Mouse (Mus musculus): ENCODE results near the gene Dgkz. TPM values are rescaled to one million over a fixed set of nuclear protein-coding genes. Genes with fewer than 3 reads are reported as not detected.

Gene Dgkz
- polyA plus RNA-seq, 1 experiment, result 295 TPM

- TF ChIP-seq CTCF (IDR thresholded peaks at IDR 0.05; ENCODE audit: extremely low read depth, insufficient read length, insufficient replicate concordance, low read depth, low read length), result no peak
- TF ChIP-seq POLR2A (IDR thresholded peaks at IDR 0.05; ENCODE audit: low read depth, low read length), result no peak
- H3K27ac ChIP-seq (ENCODE audit: insufficient read depth, low read depth, low read length), result no peak overlapping the region
- no peaks in the 10 kb centered on the region for H3K27me3 ChIP-seq (ENCODE audit: control insufficient read depth, insufficient read depth, low read length)
- H3K4me3 ChIP-seq (ENCODE audit: low read depth, low read length), result no peak overlapping the region
- 75% methylated on average over 4 of the region's 4 CpGs for WGBS
- H3K4me1 ChIP-seq (ENCODE audit: control insufficient read depth, insufficient read depth, insufficient read length, low read length), result no peaks in the 10 kb centered on the region
- H3K36me3 ChIP-seq (ENCODE audit: control insufficient read depth, insufficient read depth, low read length), result peaks cover 20% of the 10 kb centered on the region
Observed at GRCm38 (mm10) chr2:91884616-91885015, 91.0 kb downstream of the Dgkz start.

GRCm38 (mm10) chr2:91883961-91884360 is 91.7 kb downstream of the Dgkz start:
- H3K4me1 ChIP-seq (ENCODE audit: control insufficient read depth, insufficient read depth, insufficient read length, low read length), result no peaks in the 10 kb centered on the region
- WGBS, result 80% methylated on average over 4 of the region's 4 CpGs
- TF ChIP-seq CTCF (IDR thresholded peaks at IDR 0.05; ENCODE audit: extremely low read depth, insufficient read length, insufficient replicate concordance, low read depth, low read length), result no peak
- no peak for TF ChIP-seq POLR2A (IDR thresholded peaks at IDR 0.05; ENCODE audit: low read depth, low read length)
- H3K36me3 ChIP-seq (ENCODE audit: control insufficient read depth, insufficient read depth, low read length), result peaks cover 20% of the 10 kb centered on the region
- no peak overlapping the region for H3K27ac ChIP-seq (ENCODE audit: insufficient read depth, low read depth, low read length)
- H3K4me3 ChIP-seq (ENCODE audit: low read depth, low read length), result no peak overlapping the region
- H3K27me3 ChIP-seq (ENCODE audit: control insufficient read depth, insufficient read depth, low read length), result no peaks in the 10 kb centered on the region

Other genes with a start within 250 kb of the Dgkz start
- gene Ambra1, start 245.7 kb downstream of the Dgkz start, polyA plus RNA-seq (2012; rRNA removed), result 9.9 and 20.7 TPM in 2 replicates
- gene Chrm4, start 48.6 kb downstream of the Dgkz start, polyA plus RNA-seq (2012; rRNA removed), result 2.2 and 2.9 TPM in 2 replicates
- 2.4 and 5.9 TPM in 2 replicates for gene Mdk, start 43.6 kb downstream of the Dgkz start, polyA plus RNA-seq (2012; rRNA removed)
- gene Gm9821, start 30.2 kb downstream of the Dgkz start, polyA plus RNA-seq (2012; rRNA removed), result not detected in 2 replicates
- gene Creb3l1, start 48.6 kb upstream of the Dgkz start, polyA plus RNA-seq (2012; rRNA removed), result 22.5 and 25.4 TPM in 2 replicates
- gene Phf21a, start 117.3 kb upstream of the Dgkz start, polyA plus RNA-seq (2012; rRNA removed), result 15.6 and 28.4 TPM in 2 replicates

All from small intestine, adult 2 months (tissue).